Mouse (Mus musculus): ENCODE results near the gene Cnp. TPM values are rescaled to one million over a fixed set of nuclear protein-coding genes. Genes with fewer than 3 reads are reported as not detected.

Cnp gene
- polyA plus RNA-seq, 1 experiment from 2014 or later = 23.7 TPM

GRCm38 (mm10) chr11:100564703-100565102 lies 10.0 kb upstream of the Cnp start:
- no peak for DNase-seq (ENCODE audit: low spot score)
- Histone ChIP-seq H3K4me1 (replicated peaks; ENCODE audit: insufficient read depth, low read length) (no peaks in the 10 kb centered on the region), H3K4me3 (replicated peaks; ENCODE audit: low read depth, low read length) (no peak overlapping the region), H3K36me3 (ENCODE audit: insufficient read depth, low read length) (no peaks in the 10 kb centered on the region), H3K4me2 (ENCODE audit: low read length) (no peak overlapping the region), H3K9ac (ENCODE audit: low read depth, low read length) (no peak overlapping the region), H3K27me3 (ENCODE audit: insufficient read depth, low read length) (no peaks in the 10 kb centered on the region), H3K27ac (no peak overlapping the region), H3K9me3 (replicated peaks; ENCODE audit: low read length) (no peaks in the 10 kb centered on the region)
- no peak for ATAC-seq (replicated peaks; ENCODE audit: low FRiP score, low read depth)
- WGBS = 87% methylated on average over 6 of the region's 6 CpGs
- no peak for TF ChIP-seq CTCF (IDR thresholded peaks at IDR 0.05; ENCODE audit: low read depth)

GRCm38 (mm10) chr11:100567229-100567628 lies 7.5 kb upstream of the Cnp start:
- DNase-seq (ENCODE audit: low spot score) (no peak), ATAC-seq (replicated peaks; ENCODE audit: low FRiP score, low read depth) (no peak)
- Histone ChIP-seq H3K9me3 (replicated peaks; ENCODE audit: low read length) (no peaks in the 10 kb centered on the region), H3K27ac (no peak overlapping the region), H3K4me2 (ENCODE audit: low read length) (no peak overlapping the region), H3K4me3 (replicated peaks; ENCODE audit: low read depth, low read length) (no peak overlapping the region), H3K9ac (ENCODE audit: low read depth, low read length) (no peak overlapping the region), H3K4me1 (replicated peaks; ENCODE audit: insufficient read depth, low read length) (0 out of 2 replicates have a peak, but pooled peaks cover 7% of the 10 kb centered on the region), H3K27me3 (ENCODE audit: insufficient read depth, low read length) (no peaks in the 10 kb centered on the region; the same call in 1 of the 2 replicates), H3K36me3 (ENCODE audit: insufficient read depth, low read length) (no peaks in the 10 kb centered on the region)
- no peak for TF ChIP-seq CTCF (IDR thresholded peaks at IDR 0.05; ENCODE audit: low read depth)
- WGBS = 68% methylated on average over 5 of the region's 5 CpGs

GRCm38 (mm10) chr11:100567815-100568245 lies 6.9 kb upstream of the Cnp start:
- Histone ChIP-seq H3K4me3 (replicated peaks; ENCODE audit: low read depth, low read length) (no peak overlapping the region), H3K27me3 (ENCODE audit: insufficient read depth, low read length) (no peaks in the 10 kb centered on the region; the same call in 1 of the 2 replicates), H3K4me2 (ENCODE audit: low read length) (no peak overlapping the region), H3K36me3 (ENCODE audit: insufficient read depth, low read length) (no peaks in the 10 kb centered on the region), H3K9ac (ENCODE audit: low read depth, low read length) (no peak overlapping the region), H3K4me1 (replicated peaks; ENCODE audit: insufficient read depth, low read length) (0 out of 2 replicates have a peak, but pooled peaks cover 7% of the 10 kb centered on the region), H3K9me3 (replicated peaks; ENCODE audit: low read length) (no peaks in the 10 kb centered on the region), H3K27ac (no peak overlapping the region)
- DNase-seq (ENCODE audit: low spot score) (peak; percentile 28), ATAC-seq (replicated peaks; ENCODE audit: low FRiP score, low read depth) (peak; percentile 71)
- no peak for TF ChIP-seq CTCF (IDR thresholded peaks at IDR 0.05; ENCODE audit: low read depth)
- 23% methylated on average over 9 of the region's 9 CpGs for WGBS

- H3K27ac ChIP-seq = no peak overlapping the region
- H3K4me3 ChIP-seq (replicated peaks; ENCODE audit: low read depth, low read length) = no peak overlapping the region
- no peak overlapping the region for H3K9ac ChIP-seq (ENCODE audit: low read depth, low read length)
- no peak for ATAC-seq (replicated peaks; ENCODE audit: low FRiP score, low read depth)
- H3K27me3 ChIP-seq (ENCODE audit: insufficient read depth, low read length) = no peaks in the 10 kb centered on the region; the same call in 1 of the 2 replicates
- 79% methylated on average over 8 of the region's 8 CpGs for WGBS
- no peak overlapping the region for H3K4me2 ChIP-seq (ENCODE audit: low read length)
- H3K4me1 ChIP-seq (replicated peaks; ENCODE audit: insufficient read depth, low read length) = 0 out of 2 replicates have a peak, but pooled peaks cover 7% of the 10 kb centered on the region
- no peak for DNase-seq (ENCODE audit: low spot score)
- H3K36me3 ChIP-seq (ENCODE audit: insufficient read depth, low read length) = no peaks in the 10 kb centered on the region
- TF ChIP-seq CTCF (IDR thresholded peaks at IDR 0.05; ENCODE audit: low read depth) = no peak
- H3K9me3 ChIP-seq (replicated peaks; ENCODE audit: low read length) = no peaks in the 10 kb centered on the region
These were observed 6.0 kb upstream of the Cnp start for GRCm38 (mm10) chr11:100568692-100569091.

- Histone ChIP-seq H3K36me3 (ENCODE audit: insufficient read depth, low read length) (no peaks in the 10 kb centered on the region), H3K4me1 (replicated peaks; ENCODE audit: insufficient read depth, low read length) (0 out of 2 replicates have a peak, but pooled peaks cover 7% of the 10 kb centered on the region), H3K4me3 (replicated peaks; ENCODE audit: low read depth, low read length) (no peak overlapping the region), H3K27me3 (ENCODE audit: insufficient read depth, low read length) (no peaks in the 10 kb centered on the region; the same call in 1 of the 2 replicates), H3K27ac (no peak overlapping the region), H3K9ac (ENCODE audit: low read depth, low read length) (no peak overlapping the region), H3K9me3 (replicated peaks; ENCODE audit: low read length) (no peaks in the 10 kb centered on the region), H3K4me2 (ENCODE audit: low read length) (no peak overlapping the region)
- DNase-seq (ENCODE audit: low spot score) = no peak
- 58% methylated on average over 9 of the region's 9 CpGs for WGBS
- no peak for ATAC-seq (replicated peaks; ENCODE audit: low FRiP score, low read depth)
- TF ChIP-seq CTCF (IDR thresholded peaks at IDR 0.05; ENCODE audit: low read depth) = no peak
These were observed 4.9 kb upstream of the Cnp start for GRCm38 (mm10) chr11:100569789-100570188.

GRCm38 (mm10) chr11:100570430-100571201 lies 4.1 kb upstream of the Cnp start:
- ATAC-seq (replicated peaks; ENCODE audit: low FRiP score, low read depth) (no peak), DNase-seq (ENCODE audit: low spot score) (peak; percentile 93)
- H3K9ac ChIP-seq (ENCODE audit: low read depth, low read length) = no peak overlapping the region
- TF ChIP-seq CTCF (IDR thresholded peaks at IDR 0.05; ENCODE audit: low read depth) = peak; percentile 94
- 11% methylated on average over 8 of the region's 8 CpGs for WGBS
- no peak overlapping the region for H3K27ac ChIP-seq
- peak overlapping the region; percentile 43 for H3K4me2 ChIP-seq (ENCODE audit: low read length)
- H3K36me3 ChIP-seq (ENCODE audit: insufficient read depth, low read length) = no peaks in the 10 kb centered on the region
- H3K4me3 ChIP-seq (replicated peaks; ENCODE audit: low read depth, low read length) = peak overlapping the region; percentile 13; the same call in 1 of the 2 replicates
- H3K9me3 ChIP-seq (replicated peaks; ENCODE audit: low read length) = no peaks in the 10 kb centered on the region
- H3K4me1 ChIP-seq (replicated peaks; ENCODE audit: insufficient read depth, low read length) = 0 out of 2 replicates have a peak, but pooled peaks cover 7% of the 10 kb centered on the region
- H3K27me3 ChIP-seq (ENCODE audit: insufficient read depth, low read length) = no peaks in the 10 kb centered on the region; the same call in 1 of the 2 replicates

Data from kidney, postnatal 0 days (tissue).